Mouse (Mus musculus): ENCODE measurements around the gene Gsk3a. TPM values are rescaled to one million over a fixed set of nuclear protein-coding genes. Genes with fewer than 3 reads are reported as not detected.

Gene Gsk3a
- polyA plus RNA-seq, 1 experiment from 2014 or later, result 13.0 TPM

DNA sequence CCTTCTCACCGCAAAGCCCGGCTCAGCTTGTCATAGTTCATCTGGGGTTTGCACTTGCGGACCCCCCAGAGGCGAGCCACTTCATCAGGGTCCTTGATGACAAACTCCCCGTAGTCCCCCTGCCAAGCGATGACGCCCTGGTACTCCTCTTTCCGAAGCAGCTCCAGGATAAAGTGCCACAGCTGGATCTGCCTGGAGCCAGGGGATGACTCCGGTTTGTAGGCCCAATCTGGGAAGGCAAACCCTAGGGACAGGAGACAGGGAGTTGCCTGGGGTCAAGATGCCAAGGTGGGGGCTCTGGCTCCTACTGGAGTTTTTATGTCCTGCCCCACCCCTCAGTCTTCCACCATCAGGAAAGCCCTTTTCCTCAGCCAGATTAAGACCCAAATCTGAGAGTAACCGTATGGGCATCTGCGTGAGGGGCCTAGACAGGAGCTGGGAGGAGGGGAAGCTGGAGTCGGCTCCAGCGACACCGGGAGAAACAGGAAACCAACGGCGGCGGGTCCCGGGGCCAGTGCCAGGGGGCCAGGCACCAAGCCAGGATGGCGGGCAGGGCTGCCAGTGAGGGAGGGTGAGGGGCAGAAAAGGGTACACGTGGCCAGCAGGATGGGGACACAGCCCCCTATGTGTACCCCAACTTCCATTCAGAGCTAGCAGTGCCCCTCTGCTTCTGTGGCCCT, 8.6 kb upstream of the Gsk3a start:
- ATAC-seq, result no peak

DNA sequence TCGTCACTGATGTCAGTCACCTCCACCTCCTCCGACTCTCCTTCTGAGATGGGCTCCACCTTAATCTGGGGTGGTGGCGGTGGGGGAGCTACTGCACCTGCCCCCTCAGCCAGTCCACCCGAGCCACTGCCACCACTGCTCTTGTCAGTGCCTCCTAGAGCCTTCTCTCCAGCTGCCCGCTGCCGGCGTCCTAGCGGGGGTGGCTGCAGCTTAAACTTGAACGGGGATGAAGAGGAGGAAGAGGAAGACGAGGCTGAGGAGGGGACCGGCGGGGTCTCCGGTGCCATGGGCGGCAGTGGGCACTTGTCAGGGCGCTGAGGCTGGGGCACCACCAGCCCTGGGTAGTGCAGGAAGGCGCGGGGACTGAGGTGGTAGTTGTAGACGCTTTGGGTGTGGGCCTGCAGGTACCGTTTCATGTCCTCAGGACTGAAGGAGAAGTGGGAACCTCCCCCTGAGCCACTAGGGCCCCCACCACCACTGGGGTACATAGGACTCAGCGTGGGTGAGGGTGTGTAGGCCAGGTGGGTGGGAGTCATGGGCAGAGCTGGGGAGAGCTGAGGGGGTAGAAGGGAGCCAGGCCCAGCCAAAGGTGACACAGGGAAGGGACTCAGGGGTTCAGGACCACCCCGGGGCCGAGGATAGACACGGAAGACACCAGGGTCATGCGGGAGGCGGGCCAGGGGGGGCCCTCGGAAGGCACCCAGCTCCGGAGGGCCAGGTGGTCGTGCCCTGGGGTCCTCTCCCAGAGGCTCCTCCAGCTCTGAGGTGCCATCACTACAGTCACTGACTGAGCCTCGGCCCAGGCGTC, 7.1 kb upstream of the Gsk3a start:
- ATAC-seq, result no peak
- peaks cover 55% of the 10 kb centered on the region for H3K4me1 ChIP-seq
- no peak overlapping the region for H3K9ac ChIP-seq
- H3K27me3 ChIP-seq (replicated peaks), result no peaks in the 10 kb centered on the region
- peaks cover 47% of the 10 kb centered on the region for H3K36me3 ChIP-seq
- no peaks in the 10 kb centered on the region for H3K9me3 ChIP-seq (replicated peaks)
- 83% methylated on average over 30 of the region's 30 CpGs for WGBS (ENCODE audit: insufficient replicate concordance)
- H3K27ac ChIP-seq, result no peak overlapping the region
- no peak overlapping the region for H3K4me3 ChIP-seq
- no peak overlapping the region for H3K4me2 ChIP-seq

More for the DNA sequence above, 8.6 kb upstream of the Gsk3a start:
- no peaks in the 10 kb centered on the region for H3K9me3 ChIP-seq (replicated peaks)
- H3K27me3 ChIP-seq (replicated peaks), result no peaks in the 10 kb centered on the region
- peak overlapping the region; percentile 100 for H3K4me2 ChIP-seq
- peaks cover 59% of the 10 kb centered on the region for H3K4me1 ChIP-seq
- peaks cover 45% of the 10 kb centered on the region for H3K36me3 ChIP-seq
- H3K4me3 ChIP-seq, result no peak overlapping the region
- no peak overlapping the region for H3K9ac ChIP-seq
- WGBS (ENCODE audit: insufficient replicate concordance), result 61% methylated on average over 20 of the region's 20 CpGs
- peak overlapping the region; percentile 49; the same call in 1 of the 2 replicates for H3K27ac ChIP-seq

GRCm38 (mm10) chr7:25243361-25243760, 5.7 kb upstream of the Gsk3a start:
- Histone ChIP-seq H3K9ac (no peak overlapping the region), H3K4me1 (peaks cover 54% of the 10 kb centered on the region), H3K9me3 (replicated peaks) (no peaks in the 10 kb centered on the region), H3K4me2 (no peak overlapping the region), H3K4me3 (no peak overlapping the region), H3K27ac (no peak overlapping the region), H3K36me3 (peaks cover 47% of the 10 kb centered on the region), H3K27me3 (replicated peaks) (no peaks in the 10 kb centered on the region)
- WGBS (ENCODE audit: insufficient replicate concordance), result 81% methylated on average over 4 of the region's 4 CpGs
- no peak for ATAC-seq

- Histone ChIP-seq H3K4me2 (no peak overlapping the region), H3K9ac (0 out of 2 replicates have a peak overlapping the region, but pooled peaks have one; percentile 14), H3K4me1 (peaks cover 40% of the 10 kb centered on the region), H3K27ac (0 out of 2 replicates have a peak overlapping the region, but pooled peaks have one; percentile 17), H3K36me3 (peaks cover 41% of the 10 kb centered on the region), H3K27me3 (replicated peaks) (no peaks in the 10 kb centered on the region), H3K4me3 (no peak overlapping the region), H3K9me3 (replicated peaks) (no peaks in the 10 kb centered on the region)
- no peak for ATAC-seq
- WGBS (ENCODE audit: insufficient replicate concordance), result 53% methylated on average over 2 of the region's 2 CpGs
Observed at GRCm38 (mm10) chr7:25241062-25241461, 3.4 kb upstream of the Gsk3a start.

GRCm38 (mm10) chr7:25240631-25241030, 3.0 kb upstream of the Gsk3a start:
- Histone ChIP-seq H3K27me3 (replicated peaks) (no peaks in the 10 kb centered on the region), H3K36me3 (peaks cover 40% of the 10 kb centered on the region), H3K27ac (peak overlapping the region; percentile 17), H3K4me3 (no peak overlapping the region), H3K9ac (no peak overlapping the region), H3K4me2 (no peak overlapping the region), H3K9me3 (replicated peaks) (no peaks in the 10 kb centered on the region), H3K4me1 (peaks cover 40% of the 10 kb centered on the region)
- ATAC-seq, result no peak
- 64% methylated on average over 7 of the region's 7 CpGs for WGBS (ENCODE audit: insufficient replicate concordance)

GRCm38 (mm10) chr7:25238829-25239623, 1.4 kb upstream of the Gsk3a start:
- Histone ChIP-seq H3K4me1 (peaks cover 45% of the 10 kb centered on the region), H3K4me2 (peak overlapping the region; percentile 91), H3K27me3 (replicated peaks) (no peaks in the 10 kb centered on the region), H3K4me3 (peak overlapping the region; percentile 90), H3K9ac (peak overlapping the region; percentile 73), H3K9me3 (replicated peaks) (no peaks in the 10 kb centered on the region), H3K27ac (peak overlapping the region; percentile 93), H3K36me3 (peaks cover 40% of the 10 kb centered on the region)
- WGBS (ENCODE audit: insufficient replicate concordance), result 4% methylated on average over 30 of the region's 30 CpGs
- peak; percentile 55 for ATAC-seq

GRCm38 (mm10) chr7:25238015-25238706, 510 bp upstream of the Gsk3a start:
- under 1% methylated on average over 23 of the region's 23 CpGs for WGBS (ENCODE audit: insufficient replicate concordance)
- peak overlapping the region; percentile 91 for H3K4me2 ChIP-seq
- peaks cover 45% of the 10 kb centered on the region for H3K4me1 ChIP-seq
- peak overlapping the region; percentile 90 for H3K4me3 ChIP-seq
- peaks cover 40% of the 10 kb centered on the region for H3K36me3 ChIP-seq
- no peaks in the 10 kb centered on the region for H3K9me3 ChIP-seq (replicated peaks)
- peak overlapping the region; percentile 93 for H3K27ac ChIP-seq
- H3K9ac ChIP-seq, result peak overlapping the region; percentile 98
- ATAC-seq, result peak; percentile 90
- no peaks in the 10 kb centered on the region for H3K27me3 ChIP-seq (replicated peaks)

DNA sequence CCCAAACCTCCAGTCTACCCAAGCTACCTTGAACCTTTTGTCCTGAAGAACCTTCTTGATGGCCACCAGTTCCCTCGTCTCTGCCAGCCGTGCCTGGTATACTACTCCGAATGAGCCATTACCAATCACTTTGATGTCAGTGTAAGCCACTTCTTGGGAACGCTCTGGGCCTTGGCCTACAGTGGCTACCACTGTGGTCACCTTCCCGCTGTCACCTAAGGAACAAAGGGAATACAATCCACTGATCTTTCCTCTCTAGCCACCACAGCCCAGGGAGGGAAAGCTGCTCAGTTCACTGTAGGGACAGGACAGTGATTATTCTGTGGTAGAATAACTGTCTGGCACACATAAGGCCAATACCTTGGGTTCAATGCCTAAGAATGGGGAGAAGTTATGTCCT, 2.1 kb downstream of the Gsk3a start:
- WGBS (ENCODE audit: insufficient replicate concordance), result 92% methylated on average over 5 of the region's 5 CpGs
- peak overlapping the region; percentile 98 for H3K9ac ChIP-seq
- no peaks in the 10 kb centered on the region for H3K9me3 ChIP-seq (replicated peaks)
- ATAC-seq, result no peak
- H3K4me2 ChIP-seq, result peak overlapping the region; percentile 91
- peak overlapping the region; percentile 90; the same call in 1 of the 2 replicates for H3K4me3 ChIP-seq
- H3K4me1 ChIP-seq, result peaks cover 43% of the 10 kb centered on the region
- H3K27me3 ChIP-seq (replicated peaks), result no peaks in the 10 kb centered on the region
- peaks cover 57% of the 10 kb centered on the region for H3K36me3 ChIP-seq
- no peak overlapping the region for H3K27ac ChIP-seq

DNA sequence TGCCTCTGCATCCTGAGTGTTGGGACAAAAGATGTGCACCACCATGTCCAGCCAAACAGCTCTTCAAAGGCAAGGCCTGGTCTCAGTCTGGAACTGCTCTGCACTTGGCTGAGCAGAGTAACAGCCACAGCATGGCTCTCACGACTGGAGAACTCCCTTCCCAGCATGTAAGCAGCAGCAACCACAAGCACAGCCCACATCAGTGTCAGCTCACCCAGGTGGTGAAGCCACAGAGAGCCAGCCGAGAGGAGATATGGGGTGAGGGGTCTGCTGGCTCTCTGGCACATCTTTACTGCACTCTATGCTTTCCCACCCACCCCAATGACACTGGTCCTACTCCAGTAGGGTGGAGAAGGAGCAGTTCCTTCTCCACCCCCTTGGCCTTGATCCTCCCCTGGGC, 4.6 kb downstream of the Gsk3a start:
- no peak for ATAC-seq
- 75% methylated on average over 2 of the region's 2 CpGs for WGBS (ENCODE audit: insufficient replicate concordance)
- Histone ChIP-seq H3K36me3 (peaks cover 79% of the 10 kb centered on the region), H3K9ac (no peak overlapping the region), H3K4me2 (no peak overlapping the region), H3K4me1 (peaks cover 29% of the 10 kb centered on the region), H3K9me3 (replicated peaks) (no peaks in the 10 kb centered on the region), H3K27me3 (replicated peaks) (no peaks in the 10 kb centered on the region), H3K27ac (no peak overlapping the region), H3K4me3 (no peak overlapping the region)

DNA sequence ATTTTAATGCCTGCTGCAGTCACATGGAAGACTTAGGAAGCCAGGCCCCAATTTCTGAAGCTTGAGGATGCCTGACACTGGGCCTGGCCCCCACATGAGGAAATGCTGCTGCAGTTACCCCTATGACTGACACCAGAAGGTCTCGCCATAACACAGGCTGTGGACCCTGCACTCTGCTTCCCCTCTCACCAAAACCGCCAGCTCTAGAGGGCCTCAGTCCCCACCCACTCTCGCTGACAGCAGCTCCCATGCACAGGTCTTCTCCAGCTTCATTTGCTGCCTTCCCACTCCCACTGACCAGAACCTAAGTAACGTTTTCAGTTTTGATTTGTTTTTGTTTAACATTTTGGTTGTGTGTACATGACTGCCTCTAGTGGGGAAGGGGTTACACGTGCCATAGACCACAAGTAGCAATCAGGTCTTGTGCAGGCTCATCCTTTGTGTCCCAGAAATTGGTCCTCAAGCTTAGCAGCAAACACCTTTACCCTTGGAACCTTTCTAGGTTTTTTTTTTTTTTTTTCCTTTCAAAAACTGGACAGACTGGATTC, 5.5 kb downstream of the Gsk3a start:
- Histone ChIP-seq H3K27me3 (replicated peaks) (no peaks in the 10 kb centered on the region), H3K27ac (no peak overlapping the region), H3K4me3 (no peak overlapping the region), H3K9ac (no peak overlapping the region), H3K4me2 (no peak overlapping the region), H3K9me3 (replicated peaks) (no peaks in the 10 kb centered on the region), H3K4me1 (peaks cover 38% of the 10 kb centered on the region), H3K36me3 (peaks cover 88% of the 10 kb centered on the region)
- ATAC-seq, result no peak
- WGBS (ENCODE audit: insufficient replicate concordance), result 61% methylated on average over 5 of the region's 5 CpGs

DNA sequence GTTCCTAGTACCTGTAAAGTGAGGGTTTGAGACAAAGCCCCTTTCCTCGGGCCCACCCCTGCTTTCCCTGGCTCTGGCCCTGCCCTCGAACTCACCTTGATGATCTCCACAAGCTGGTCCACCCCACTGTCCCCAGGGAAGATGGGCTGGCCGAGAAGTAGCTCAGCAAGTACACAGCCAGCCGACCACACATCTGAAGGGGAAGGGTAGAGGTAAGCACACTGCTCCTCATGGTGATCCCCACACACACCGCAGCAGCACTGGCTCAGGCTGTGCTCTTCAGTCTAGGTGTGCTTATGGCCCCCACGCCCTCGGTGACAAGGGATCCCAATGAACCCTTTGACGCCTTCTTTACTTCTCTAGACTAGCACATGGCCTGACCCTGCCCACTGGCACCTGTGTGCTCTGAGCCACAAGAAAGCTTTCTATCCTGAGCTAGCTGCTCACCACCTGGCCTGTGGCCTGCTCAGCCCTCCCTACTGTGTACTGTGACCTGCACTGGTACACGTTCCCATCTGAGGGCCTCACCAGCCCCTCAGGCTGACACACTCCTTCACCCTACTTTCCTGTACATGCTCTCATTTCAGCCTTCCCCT, 6.9 kb downstream of the Gsk3a start:
- Histone ChIP-seq H3K4me2 (no peak overlapping the region), H3K9me3 (replicated peaks) (no peaks in the 10 kb centered on the region), H3K36me3 (peaks cover 100% of the 10 kb centered on the region), H3K27ac (no peak overlapping the region; the same call in 1 of the 2 replicates), H3K27me3 (replicated peaks) (no peaks in the 10 kb centered on the region), H3K4me3 (no peak overlapping the region), H3K4me1 (peaks cover 26% of the 10 kb centered on the region), H3K9ac (no peak overlapping the region)
- ATAC-seq, result no peak
- WGBS (ENCODE audit: insufficient replicate concordance), result 84% methylated on average over 9 of the region's 9 CpGs

Data from liver, embryonic 12.5 days (tissue).